Mouse (Mus musculus) G1E (cell line): ENCODE measurements around the gene Lrrc1.
A peak's percentile ranks its signal among the peaks of the same experiment; 100 is the strongest.

ENCODE experiments used
- CTCF ChIP-seq: IDR thresholded peaks from 2 replicates; pipeline ENCODE4 v1.5.1; 2012; ENCODE audit warnings: low read depth, low read length, inconsistent platforms, mixed read lengths
- GATA1 ChIP-seq: IDR thresholded peaks from 2 replicates; pipeline ENCODE4 v1.6.1; 2012; ENCODE audit warnings: borderline replicate concordance, low read length, inconsistent platforms, mixed read lengths
- POLR2AphosphoS5 ChIP-seq: IDR thresholded peaks from 2 replicates; pipeline ENCODE4 v1.6.1; 2012; ENCODE audit warnings: low read depth, low read length, inconsistent platforms; ENCODE audit not compliant: insufficient replicate concordance

DNA sequence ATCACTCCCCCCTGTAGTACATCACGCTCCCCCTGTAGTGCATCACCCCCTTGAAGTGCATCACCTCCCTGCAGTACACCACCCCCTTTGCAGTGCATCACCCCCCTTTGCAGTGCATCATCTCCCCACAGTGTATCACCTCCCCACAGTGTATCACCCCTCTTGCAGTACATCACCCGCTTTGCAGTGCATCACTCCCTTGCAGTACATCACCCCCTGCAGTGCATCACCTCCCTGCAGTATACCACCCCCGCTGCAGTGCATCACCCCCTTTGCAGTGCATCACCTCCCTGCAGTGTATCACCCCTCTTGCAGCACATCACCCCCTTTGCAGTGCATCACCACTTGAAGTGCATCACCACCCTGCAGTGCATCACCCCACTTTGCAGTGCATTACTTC is 22.2 kb downstream of the Lrrc1 start:
- TF ChIP-seq CTCF = no peak
- no peak for TF ChIP-seq GATA1
- TF ChIP-seq POLR2AphosphoS5 = peak; percentile 71; the same call in 1 of the 2 replicates
